Mouse (Mus musculus) cerebellum, adult 2 months (tissue): ENCODE data around the gene Crtc1. TPM values are rescaled to one million over a fixed set of nuclear protein-coding genes. Genes with fewer than 3 reads are reported as not detected.

Experiments used
- DNase-seq, 2 experiments: peaks; one replicate each; pipeline ENCODE4 v3.0.0; 2021
- H3K27ac ChIP-seq: fragments of 200-500 bp; 2 replicates; pipeline ENCODE4 v1.5.1; 2012; ENCODE audit warnings: low read length, control low read depth, inconsistent platforms; ENCODE audit not compliant: insufficient read depth
- H3K27me3 ChIP-seq: fragments of 200-500 bp; 2 replicates; pipeline ENCODE4 v1.6.1; 2012; ENCODE audit warnings: inconsistent platforms, mild to moderate bottlenecking, low read length, moderate library complexity; ENCODE audit not compliant: control insufficient read depth, insufficient read depth
- H3K4me1 ChIP-seq: fragments of 200-500 bp; 2 replicates; pipeline ENCODE4 v1.6.1; 2011; ENCODE audit warnings: low read length; ENCODE audit not compliant: control insufficient read depth, insufficient read depth
- H3K4me3 ChIP-seq: fragments of 200-500 bp; replicated peaks from 2 replicates; pipeline ENCODE3; 2011; ENCODE audit warnings: mild to moderate bottlenecking, low read depth, low read length, control low read depth; ENCODE audit not compliant: insufficient read depth
- CTCF ChIP-seq: fragments of 200-500 bp; IDR thresholded peaks from 2 replicates; pipeline ENCODE4 v1.5.1; 2011; ENCODE audit warnings: low read depth, mild to moderate bottlenecking, control low read depth, low read length, moderate library complexity, borderline replicate concordance; ENCODE audit not compliant: insufficient read depth
- POLR2A ChIP-seq: fragments of 200-500 bp; IDR thresholded peaks from 2 replicates; pipeline ENCODE4 v1.6.1; 2011; ENCODE audit warnings: low read length, control low read depth, borderline replicate concordance; ENCODE audit not compliant: insufficient read depth
- WGBS: fragments of 180-500 bp; shearing (Covaris S2); methylation state at CpG from one replicate; pipeline ENCODE4 v1.1.7; 2018; 5-methylcytosine and 5-hydroxymethylcytosine counted together
- polyA plus RNA-seq: library from polyadenylated mRNA; depleted of rRNA; stranded (reverse); fragments of >200 nt; gene quantifications from 2 replicates; pipeline ENCODE4 v1.2.3, GENCODE M21; 2012

Crtc1 gene
- polyA plus RNA-seq, 1 experiment = 90.2 TPM

GRCm38 (mm10) chr8:70477269-70477982, 38.0 kb upstream of the Crtc1 start:
- 5% methylated on average over 21 of the region's 21 CpGs for WGBS
- Histone ChIP-seq H3K27ac (no peak overlapping the region; the same call in 1 of the 2 replicates), H3K4me3 (peak overlapping the region; percentile 78), H3K27me3 (no peaks in the 10 kb centered on the region), H3K4me1 (peaks cover 16% of the 10 kb centered on the region)
- no peak for TF ChIP-seq CTCF
- no peak for TF ChIP-seq POLR2A
- DNase-seq = peak in 1 of 2 experiments; percentile 47

DNA sequence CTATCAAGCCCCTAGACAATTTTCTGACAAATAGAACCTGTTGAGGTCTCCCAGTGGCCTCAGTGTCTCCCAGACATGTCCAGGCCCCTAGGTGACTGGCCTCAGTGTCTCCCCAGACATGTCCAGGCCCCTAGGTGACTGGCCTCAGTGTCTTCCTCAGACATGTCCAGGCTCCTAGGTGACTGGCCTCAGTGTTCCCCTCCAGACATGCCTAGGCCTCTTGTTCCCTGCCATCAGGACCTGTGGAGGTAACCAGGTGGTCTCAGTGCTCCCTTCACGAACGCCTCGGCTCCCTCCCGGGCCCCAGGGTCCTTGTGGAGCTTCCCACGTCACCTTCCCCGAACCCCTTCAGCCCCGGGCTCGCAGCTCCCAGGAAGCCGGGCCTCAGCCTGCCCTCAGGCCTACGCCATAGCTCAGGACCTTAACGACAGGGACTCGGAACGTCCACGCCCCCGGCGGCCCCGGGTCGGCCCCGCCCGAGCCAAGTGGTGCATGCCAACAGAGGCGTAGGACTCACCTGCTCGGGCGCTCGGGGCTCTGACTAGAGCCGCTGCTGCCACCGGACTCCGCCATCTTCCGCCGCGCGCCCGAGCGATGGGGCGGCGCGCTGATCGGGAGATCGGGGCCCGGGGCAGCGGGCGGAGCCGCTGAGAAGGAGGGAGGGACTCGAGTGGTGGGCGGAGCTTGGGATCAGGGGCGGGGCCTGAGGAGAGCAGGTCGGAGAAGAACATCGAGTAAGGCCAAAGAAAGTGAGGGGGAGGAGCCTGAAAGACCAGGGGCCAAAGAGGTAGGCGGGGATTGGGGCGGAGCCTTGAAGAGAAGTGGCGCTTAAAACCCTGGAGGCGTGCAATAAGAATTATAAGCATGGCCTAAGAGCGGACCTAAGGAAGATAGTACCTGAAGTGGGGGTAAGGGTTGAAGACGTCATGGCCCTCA, 37.2 kb upstream of the Crtc1 start, which contains the start of gene Klhl26:
Gene Klhl26 (minus strand): TSS at position 636 of the 936 bp plus-strand sequence.
- WGBS = under 1% methylated on average over 53 of the region's 53 CpGs
- DNase-seq = peak; percentile 95 to 97
- Histone ChIP-seq H3K4me3 (peak within 1 kb of the TSS; percentile 78), H3K4me1 (peaks cover 19% of the 10 kb centered on the region), H3K27ac (peak within 1 kb of the TSS; percentile 75), H3K27me3 (no peaks in the 10 kb centered on the region)
- TF ChIP-seq POLR2A (peak; percentile 51; the same call in 1 of the 2 replicates), CTCF (no peak)

DNA sequence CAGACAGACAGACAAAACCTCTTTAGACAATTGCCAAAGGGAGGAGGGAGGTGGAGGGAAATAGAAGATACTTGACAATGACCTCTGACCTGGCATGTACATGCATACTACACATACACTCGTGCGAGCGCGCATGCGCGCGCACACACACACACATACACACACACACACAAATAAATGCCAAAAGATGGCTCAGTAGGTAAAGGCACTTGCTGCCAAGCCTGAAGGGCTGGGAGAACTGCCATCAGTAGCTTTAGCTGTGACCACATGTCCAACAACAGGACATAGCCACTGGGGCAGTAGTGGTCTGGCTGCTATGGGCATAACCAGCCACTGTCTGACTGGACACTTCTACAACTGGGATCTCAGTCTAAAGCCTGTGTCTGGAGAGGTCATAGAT, 32.5 kb upstream of the Crtc1 start:
- no peak for TF ChIP-seq POLR2A
- no peak for TF ChIP-seq CTCF
- Histone ChIP-seq H3K27me3 (no peaks in the 10 kb centered on the region), H3K27ac (no peak overlapping the region), H3K4me1 (peaks cover 38% of the 10 kb centered on the region), H3K4me3 (no peak overlapping the region)
- WGBS = 35% methylated on average over 7 of the region's 7 CpGs
- DNase-seq = peak; percentile 66 to 79

- Histone ChIP-seq H3K4me1 (peaks cover 50% of the 10 kb centered on the region), H3K27ac (peak overlapping the region; percentile 42), H3K4me3 (no peak overlapping the region), H3K27me3 (no peaks in the 10 kb centered on the region)
- WGBS = 7% methylated on average over 2 of the region's 2 CpGs
- DNase-seq = no peak
- TF ChIP-seq CTCF (no peak), POLR2A (no peak)
Measured at GRCm38 (mm10) chr8:70469938-70470337, 30.6 kb upstream of the Crtc1 start.

GRCm38 (mm10) chr8:70469295-70469916, 30.0 kb upstream of the Crtc1 start:
- H3K4me1 ChIP-seq = peaks cover 54% of the 10 kb centered on the region
- H3K27me3 ChIP-seq = no peaks in the 10 kb centered on the region
- H3K4me3 ChIP-seq = no peak overlapping the region
- WGBS = 36% methylated on average over 10 of the region's 10 CpGs
- TF ChIP-seq CTCF (no peak), POLR2A (no peak)
- DNase-seq = no peak
- peak overlapping the region; percentile 42 for H3K27ac ChIP-seq

- Histone ChIP-seq H3K4me1 (peaks cover 61% of the 10 kb centered on the region), H3K4me3 (no peak overlapping the region), H3K27ac (peak overlapping the region; percentile 31), H3K27me3 (no peaks in the 10 kb centered on the region)
- TF ChIP-seq CTCF = no peak
- TF ChIP-seq POLR2A = no peak
- 95% methylated on average over 4 of the region's 4 CpGs for WGBS
- DNase-seq = no peak
Measured at GRCm38 (mm10) chr8:70468733-70469132, 29.4 kb upstream of the Crtc1 start.

GRCm38 (mm10) chr8:70467907-70468306, 28.5 kb upstream of the Crtc1 start:
- Histone ChIP-seq H3K27me3 (no peaks in the 10 kb centered on the region), H3K4me3 (no peak overlapping the region), H3K4me1 (peaks cover 67% of the 10 kb centered on the region), H3K27ac (no peak overlapping the region)
- 48% methylated on average over 1 of the region's 1 CpGs for WGBS
- no peak for DNase-seq
- TF ChIP-seq CTCF = no peak
- no peak for TF ChIP-seq POLR2A
